Mouse (Mus musculus): ENCODE results near the gene Ppp1r15b.

The Ppp1r15b gene

GRCm38 (mm10) chr1:133121246-133121645 lies 9.7 kb upstream of the Ppp1r15b start:
- DNase-seq (ENCODE audit: low spot score): no peak

GRCm38 (mm10) chr1:133124137-133124536 lies 6.8 kb upstream of the Ppp1r15b start:
- no peak for DNase-seq (ENCODE audit: low spot score)

GRCm38 (mm10) chr1:133125640-133126364 lies 5.1 kb upstream of the Ppp1r15b start:
- DNase-seq (ENCODE audit: low spot score): no peak

GRCm38 (mm10) chr1:133126365-133126740 lies 4.6 kb upstream of the Ppp1r15b start:
- no peak for DNase-seq (ENCODE audit: low spot score)

GRCm38 (mm10) chr1:133127328-133127727 lies 3.6 kb upstream of the Ppp1r15b start:
- DNase-seq (ENCODE audit: low spot score): no peak

GRCm38 (mm10) chr1:133129471-133130221 lies 1.3 kb upstream of the Ppp1r15b start:
- peak; percentile 37 for DNase-seq (ENCODE audit: low spot score)

GRCm38 (mm10) chr1:133131561-133131905 lies 590 bp downstream of the Ppp1r15b start:
- DNase-seq (ENCODE audit: low spot score): no peak

- DNase-seq (ENCODE audit: low spot score): peak; percentile 23
These were observed 993 bp downstream of the Ppp1r15b start for GRCm38 (mm10) chr1:133131936-133132335.

GRCm38 (mm10) chr1:133132388-133133326 lies 1.7 kb downstream of the Ppp1r15b start:
- peak; percentile 37 for DNase-seq (ENCODE audit: low spot score)

GRCm38 (mm10) chr1:133133425-133133824 lies 2.5 kb downstream of the Ppp1r15b start:
- DNase-seq (ENCODE audit: low spot score): peak; percentile 76

- DNase-seq (ENCODE audit: low spot score): peak; percentile 41
These were observed 3.1 kb downstream of the Ppp1r15b start for GRCm38 (mm10) chr1:133134071-133134470.

GRCm38 (mm10) chr1:133134881-133135280 lies 3.9 kb downstream of the Ppp1r15b start:
- DNase-seq (ENCODE audit: low spot score): no peak

GRCm38 (mm10) chr1:133135808-133136207 lies 4.9 kb downstream of the Ppp1r15b start:
- no peak for DNase-seq (ENCODE audit: low spot score)

- DNase-seq (ENCODE audit: low spot score): no peak
These were observed 7.5 kb downstream of the Ppp1r15b start for GRCm38 (mm10) chr1:133138401-133138800.

GRCm38 (mm10) chr1:133146014-133147009 lies 15.4 kb downstream of the Ppp1r15b start:
- DNase-seq (ENCODE audit: low spot score): peak; percentile 42

- DNase-seq (ENCODE audit: low spot score): no peak
These were observed 16.4 kb downstream of the Ppp1r15b start for GRCm38 (mm10) chr1:133147324-133147723.

- DNase-seq (ENCODE audit: low spot score): no peak
These were observed 17.2 kb downstream of the Ppp1r15b start for GRCm38 (mm10) chr1:133148122-133148521.

GRCm38 (mm10) chr1:133150556-133150955 lies 19.6 kb downstream of the Ppp1r15b start:
- no peak for DNase-seq (ENCODE audit: low spot score)

GRCm38 (mm10) chr1:133152213-133152612 lies 21.3 kb downstream of the Ppp1r15b start:
- DNase-seq (ENCODE audit: low spot score): no peak

GRCm38 (mm10) chr1:133155270-133155669 lies 24.3 kb downstream of the Ppp1r15b start:
- no peak for DNase-seq (ENCODE audit: low spot score)

- no peak for DNase-seq (ENCODE audit: low spot score)
These were observed 28.2 kb downstream of the Ppp1r15b start for GRCm38 (mm10) chr1:133159128-133159564.

Measured in c-Kit-positive CD71-positive TER-119-positive erythroid progenitor cells, embryonic 14.5 days (primary cell).